Mouse (Mus musculus) T-helper 17 cell (primary cell): Measurements from ENCODE around the gene Ccdc73.
"Not testable (repeated sequence)": the region's sequence is repeated elsewhere in the genome, so short reads cannot be mapped to it uniquely, and the experiment has no call there.

Source experiments
- in situ Hi-C, 2 experiments: fragments of 300-600 bp; cut with MboI, MseI; formaldehyde crosslinking; loops; 1 replicate in 1 of 2; 2 replicates in 1 of 2; pipeline ENCODE4 v1.15.1; 2025; ENCODE audit warnings: high pct_unique_total_duplicates in 2 of 2

Ccdc73 gene

GRCm38 (mm10) chr2:105023031-105023615 lies 155.5 kb downstream of the Ccdc73 start:
- in situ Hi-C loops = no loop called here

GRCm38 (mm10) chr2:105023815-105024214 lies 156.2 kb downstream of the Ccdc73 start:
- in situ Hi-C loops = no loop called here

- in situ Hi-C loops = not testable (repeated sequence)
Measured at GRCm38 (mm10) chr2:105025610-105026009, 158.0 kb downstream of the Ccdc73 start.

DNA sequence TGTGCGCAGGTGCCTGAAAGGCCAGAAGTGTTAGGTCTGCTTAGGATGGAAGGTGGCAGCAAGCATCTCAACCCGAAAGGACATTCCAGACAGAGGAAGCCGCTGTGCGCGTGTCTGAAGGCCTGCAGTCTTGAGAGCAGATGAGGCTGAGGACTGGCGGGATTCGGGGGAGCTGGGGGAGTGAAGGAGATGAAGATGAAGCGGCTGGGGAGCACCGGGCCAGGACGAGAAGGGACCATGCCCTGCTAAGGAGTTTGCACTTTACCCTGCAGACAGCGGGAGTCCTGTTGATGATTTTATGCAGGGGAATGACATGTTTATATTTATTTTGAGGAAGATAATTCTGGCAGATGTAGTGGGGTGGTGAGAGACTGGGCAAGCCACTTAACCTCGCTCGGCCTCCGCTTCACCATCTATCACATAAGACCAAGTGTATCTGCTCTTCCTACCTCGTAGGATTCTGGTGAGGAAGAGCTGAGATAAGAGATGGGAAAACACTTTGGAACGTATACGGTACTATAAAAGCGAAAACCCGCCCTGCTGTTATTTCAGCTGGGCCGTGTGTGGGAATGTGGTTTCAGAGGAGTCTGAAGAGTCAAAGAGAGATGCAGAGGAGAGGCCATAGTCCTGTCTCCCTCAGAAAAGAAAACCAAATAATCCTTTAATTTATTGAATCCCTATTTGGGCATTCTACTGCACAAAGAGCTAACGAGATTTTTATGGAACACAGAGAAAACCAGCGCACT lies 159.5 kb downstream of the Ccdc73 start:
- in situ Hi-C loops = no loop called here

DNA sequence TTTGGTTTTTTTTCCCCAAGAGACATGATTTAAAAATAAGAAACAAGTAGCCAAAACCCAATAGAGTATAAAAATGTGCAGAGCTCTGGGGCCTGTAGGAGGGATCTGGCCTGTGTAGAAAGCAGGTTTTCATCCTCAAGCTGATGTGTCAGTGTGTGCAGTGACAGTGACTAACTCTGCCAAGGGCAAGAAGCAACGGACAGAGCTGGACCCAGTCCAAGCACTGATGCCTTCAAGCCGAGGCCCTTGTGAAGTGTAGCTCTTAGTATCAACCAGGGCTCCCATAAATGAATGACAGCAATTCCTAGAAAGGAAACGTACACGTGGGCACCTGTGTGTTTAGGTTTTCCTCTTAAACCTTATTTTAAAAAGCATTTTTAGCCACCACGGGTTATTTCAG lies 161.2 kb downstream of the Ccdc73 start:
- in situ Hi-C loops = no loop called here

- in situ Hi-C loops = no loop called here
Measured at GRCm38 (mm10) chr2:105030505-105030904, 162.9 kb downstream of the Ccdc73 start.

GRCm38 (mm10) chr2:105034084-105034483 lies 166.5 kb downstream of the Ccdc73 start:
- in situ Hi-C loops = no loop called here

DNA sequence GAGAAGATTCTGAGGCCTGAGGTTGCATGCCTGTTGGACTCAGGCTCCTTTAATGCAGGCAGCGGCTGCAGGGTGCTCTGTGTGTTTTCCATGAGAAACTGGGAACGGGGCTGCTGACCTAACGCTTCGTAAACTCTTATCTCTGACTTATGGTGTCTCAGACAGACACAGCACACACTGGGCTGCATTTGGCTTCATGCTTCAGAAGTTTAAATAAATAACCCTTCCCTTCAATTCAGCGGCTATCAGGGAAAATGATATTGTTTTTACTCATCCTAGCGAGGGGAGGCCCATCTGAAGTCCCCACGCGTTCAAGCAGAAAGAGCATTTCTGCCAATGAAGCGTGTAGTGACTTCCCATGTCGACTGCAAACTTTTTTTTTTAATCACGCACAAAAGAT lies 168.4 kb downstream of the Ccdc73 start:
- in situ Hi-C loops = no loop called here

DNA sequence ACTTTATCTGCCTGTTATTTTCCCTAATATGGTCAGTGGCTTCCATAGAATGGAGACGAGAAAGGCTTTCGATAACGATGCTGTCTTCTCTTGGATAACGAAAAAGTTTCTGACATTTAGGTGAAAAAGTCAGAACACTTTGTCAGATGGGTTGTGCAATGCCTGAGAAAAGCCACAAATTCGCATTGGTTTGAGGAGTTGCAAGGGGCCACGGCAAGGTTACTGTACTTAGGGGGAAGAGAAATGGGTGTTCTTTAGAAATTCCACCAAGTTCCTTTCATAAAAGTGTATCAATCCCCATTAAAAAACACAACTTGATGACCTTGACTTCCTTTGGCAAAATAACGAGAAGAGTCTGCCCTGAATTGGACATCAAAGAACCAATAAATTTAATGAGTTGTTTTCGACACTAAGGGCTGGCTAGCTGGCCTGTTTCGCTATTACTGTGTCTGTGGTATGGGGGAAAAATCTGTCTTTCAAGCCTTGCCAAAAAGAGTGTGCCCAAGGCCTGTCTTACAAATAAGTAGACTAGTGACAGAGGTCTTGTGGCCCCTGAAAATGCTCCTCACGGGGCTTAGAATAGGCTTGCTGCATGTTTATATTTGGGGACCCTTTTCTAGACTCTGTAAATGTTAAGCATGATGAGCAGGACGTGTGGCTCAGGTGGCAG lies 168.9 kb downstream of the Ccdc73 start:
- in situ Hi-C loops = no loop called here

GRCm38 (mm10) chr2:105037956-105038569 lies 170.5 kb downstream of the Ccdc73 start:
- in situ Hi-C loops = no loop called here

DNA sequence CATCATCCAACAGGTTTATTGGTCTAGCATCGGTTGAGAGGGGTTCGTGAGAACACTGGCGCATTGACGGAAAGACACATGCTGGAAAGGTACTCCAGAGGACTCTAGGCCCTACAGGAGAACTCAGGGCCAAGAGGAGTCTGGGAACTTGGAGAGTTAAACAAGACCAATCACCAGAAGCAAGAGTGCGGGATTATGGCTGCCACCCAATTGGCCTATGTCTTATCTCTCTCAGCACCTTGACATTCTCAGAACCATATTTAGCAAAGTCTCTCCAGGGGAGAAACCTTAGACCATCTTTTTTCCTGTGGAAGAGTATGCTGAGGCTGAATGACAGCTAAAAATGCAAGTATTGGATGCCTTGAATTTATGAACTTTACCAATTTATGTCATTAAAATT lies 171.3 kb downstream of the Ccdc73 start:
- in situ Hi-C loops = no loop called here

DNA sequence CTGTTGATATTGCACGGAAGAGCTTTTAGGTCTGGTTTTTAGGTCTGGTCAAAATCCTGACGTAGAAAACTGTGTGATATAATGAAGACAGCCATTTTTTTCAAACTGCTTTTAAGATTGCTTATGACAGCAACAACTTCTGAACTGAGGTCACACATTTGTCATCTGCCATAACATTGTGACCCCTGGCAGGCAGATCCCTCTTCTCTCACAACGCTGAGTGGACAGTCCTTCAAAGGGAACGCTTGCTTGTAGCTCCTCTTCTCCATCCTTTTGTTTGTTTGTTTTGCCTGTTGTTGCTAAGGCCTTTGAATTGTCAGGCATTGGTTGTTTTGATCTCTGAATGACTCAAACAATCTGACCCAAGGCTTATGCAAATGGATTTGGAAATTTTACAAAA lies 173.3 kb downstream of the Ccdc73 start:
- in situ Hi-C loops = no loop called here

DNA sequence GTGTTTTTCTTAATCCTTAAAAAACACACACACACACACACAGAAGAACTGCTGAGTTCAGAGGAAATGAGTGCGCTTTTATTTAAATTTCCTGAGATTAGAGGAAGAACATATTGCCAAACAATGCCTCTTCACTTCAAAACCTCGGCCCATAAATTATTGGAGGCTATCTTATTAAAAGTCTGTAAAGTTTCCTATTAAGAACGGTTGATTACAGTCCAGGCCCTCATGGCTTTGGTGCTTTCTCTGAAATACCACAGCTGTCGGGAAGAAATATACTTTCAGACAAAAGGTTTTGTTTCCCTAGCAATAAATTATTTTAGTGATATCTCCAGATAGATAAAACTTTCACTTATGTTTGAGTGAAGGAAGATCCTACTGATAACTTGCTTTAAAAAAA lies 175.5 kb downstream of the Ccdc73 start:
- in situ Hi-C loops = no loop called here

- in situ Hi-C loops = no loop called here
Measured at GRCm38 (mm10) chr2:105048301-105048700, 180.7 kb downstream of the Ccdc73 start.

GRCm38 (mm10) chr2:105055529-105055928 lies 187.9 kb downstream of the Ccdc73 start:
- in situ Hi-C loops = no loop called here

- in situ Hi-C loops = no loop called here
Measured at GRCm38 (mm10) chr2:105058577-105059116, 191.0 kb downstream of the Ccdc73 start.

DNA sequence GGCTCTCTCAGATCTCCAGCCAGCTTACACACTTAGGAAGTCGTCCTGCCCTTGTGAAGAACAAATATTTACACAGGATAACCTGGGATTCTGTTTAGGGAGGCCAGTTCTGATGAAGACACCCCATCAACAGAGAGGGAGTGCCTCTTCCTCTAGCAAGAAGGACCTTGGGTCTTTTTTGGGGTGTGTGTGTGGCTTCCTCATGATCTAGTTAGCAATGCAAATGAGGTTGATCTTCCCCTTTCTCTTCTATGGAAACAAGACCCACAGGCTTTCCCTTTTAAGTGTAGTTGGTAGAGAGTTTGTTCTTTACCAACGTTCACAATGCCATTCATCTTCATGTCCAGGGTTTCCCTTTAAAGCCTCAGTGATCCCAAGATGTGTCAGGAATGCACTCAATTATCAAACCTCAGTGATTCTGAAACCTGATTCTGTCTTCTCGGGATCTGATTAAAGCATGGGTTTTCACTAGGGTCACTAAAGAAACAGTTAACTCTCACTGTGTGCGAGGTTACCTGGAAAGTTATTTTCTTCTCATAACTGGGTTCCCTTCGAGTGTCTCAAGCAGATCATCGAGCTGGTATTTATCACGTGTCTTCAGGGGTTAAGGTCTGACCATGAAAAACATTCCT lies 195.3 kb downstream of the Ccdc73 start:
- in situ Hi-C loops = no loop called here
